23 mouse cellular contexts compared by ENCODE assay signal in genomic region chr1:190038046-190038445, GRCm38 (mm10).
DNase-seq lines count a peak whose midpoint lies in the region; ATAC-seq and TF ChIP-seq lines count a peak whose summit lies in the region.
"Had no signal": no experiment of that assay in that cellular context is flagged by ENCODE, and none has a peak within 500 bp of the region (broad histone marks: within the 10 kb centered on the region; RNA-seq: fewer than 3 reads in every experiment).

No protein-coding gene starts in this region.

- no peak for TF ChIP-seq EP300 in liver, postnatal 0 days (IDR thresholded peaks at IDR 0.05; ENCODE audit: low read depth)

- 19% methylated on average over 5 of the region's 5 CpGs for WGBS in heart, embryonic 16.5 days
- 27% methylated on average over 5 of the region's 5 CpGs for WGBS in lung, embryonic 15.5 days
- 14% methylated on average over 5 of the region's 5 CpGs for WGBS in kidney, embryonic 15.5 days
- WGBS in liver, postnatal 0 days (ENCODE audit: insufficient replicate concordance): 22% methylated on average over 5 of the region's 5 CpGs

- DNase-seq in heart, adult 9 months (ENCODE audit: low spot score in 2 of 2): no peak
- no peak for DNase-seq in lung, adult 18-20 months
- DNase-seq in liver, postnatal 0 days: no peak
- DNase-seq in cerebellum, postnatal 10 days: no peak
- DNase-seq in spleen, adult 18-20 months: no peak
- DNase-seq: adrenal gland, postnatal 25 days; B cell, adult 2 months; cerebellum, adult 11 months; cerebellum, postnatal 14 days; embryo, embryonic 11 days; forebrain, postnatal 0 days; gastrocnemius, postnatal 36 days; layer of hippocampus, postnatal 36 days; lung, adult 2 months; right cerebral cortex, adult 18-20 months; thymus, postnatal 25 days had no signal

- peaks cover 2% of the 10 kb centered on the region; the same call in 1 of the 2 replicates for H3K4me1 ChIP-seq in heart, embryonic 16.5 days (ENCODE audit: control insufficient read depth, insufficient read depth, low read length)
- H3K4me1 ChIP-seq in lung, embryonic 15.5 days: no peaks in the 10 kb centered on the region
- H3K4me1 ChIP-seq in kidney, embryonic 15.5 days: peaks cover 14% of the 10 kb centered on the region
- H3K4me1 ChIP-seq in liver, postnatal 0 days (ENCODE audit: insufficient read depth): 0 out of 2 replicates have a peak, but pooled peaks cover 2% of the 10 kb centered on the region
- H3K4me1 ChIP-seq: limb, embryonic 13.5 days had no signal

- ATAC-seq in heart, embryonic 16.5 days (replicated peaks; ENCODE audit: extremely low read depth, insufficient read depth, low FRiP score): no peak
- ATAC-seq in lung, embryonic 15.5 days (ENCODE audit: borderline replicate concordance, extremely low read depth, low FRiP score, low TSS enrichment): peak; percentile 59; the same call in 1 of the 2 replicates
- peak; percentile 57 for ATAC-seq in kidney, embryonic 15.5 days (replicated peaks; ENCODE audit: low FRiP score)
- no peak for ATAC-seq in liver, postnatal 0 days
- ATAC-seq: forebrain, postnatal 0 days had no signal

- no peak overlapping the region for H3K4me2 ChIP-seq in heart, embryonic 16.5 days (ENCODE audit: low read depth, low read length)
- H3K4me2 ChIP-seq in lung, embryonic 15.5 days: no peak overlapping the region
- no peak overlapping the region for H3K4me2 ChIP-seq in kidney, embryonic 15.5 days
- no peak overlapping the region for H3K4me2 ChIP-seq in liver, postnatal 0 days (ENCODE audit: low read depth, low read length)
- H3K4me2 ChIP-seq: heart, embryonic 11.5 days; limb, embryonic 13.5 days had no signal

- peak overlapping the region; percentile 16; the same call in 1 of the 2 replicates for H3K27ac ChIP-seq in heart, embryonic 16.5 days (ENCODE audit: low read length)
- H3K27ac ChIP-seq in lung, embryonic 15.5 days: peak overlapping the region; percentile 19; the same call in 1 of the 2 replicates
- peak overlapping the region; percentile 51 for H3K27ac ChIP-seq in kidney, embryonic 15.5 days
- 0 out of 2 replicates have a peak overlapping the region, but pooled peaks have one; percentile 6 for H3K27ac ChIP-seq in liver, postnatal 0 days (ENCODE audit: low read depth)
- H3K27ac ChIP-seq: forebrain, embryonic 10.5 days; limb, embryonic 13.5 days; midbrain, embryonic 10.5 days had no signal

- H3K36me3 ChIP-seq in heart, embryonic 16.5 days (ENCODE audit: control insufficient read depth, insufficient read depth): no peaks in the 10 kb centered on the region
- H3K36me3 ChIP-seq in lung, embryonic 15.5 days: no peaks in the 10 kb centered on the region
- no peaks in the 10 kb centered on the region for H3K36me3 ChIP-seq in kidney, embryonic 15.5 days
- no peaks in the 10 kb centered on the region for H3K36me3 ChIP-seq in liver, postnatal 0 days (replicated peaks; ENCODE audit: insufficient read depth, low read length)
- H3K36me3 ChIP-seq: forebrain, embryonic 10.5 days; limb, embryonic 13.5 days; midbrain, embryonic 10.5 days had no signal

- 0 out of 2 replicates have a peak, but pooled peaks have one; percentile 2 for TF ChIP-seq CTCF in liver, postnatal 0 days (IDR thresholded peaks at IDR 0.05; ENCODE audit: low read depth)

- no peaks in the 10 kb centered on the region for H3K27me3 ChIP-seq in heart, embryonic 16.5 days (ENCODE audit: control insufficient read depth, insufficient read depth, low read length)
- no peaks in the 10 kb centered on the region for H3K27me3 ChIP-seq in lung, embryonic 15.5 days
- H3K27me3 ChIP-seq in kidney, embryonic 15.5 days: no peaks in the 10 kb centered on the region
- no peaks in the 10 kb centered on the region for H3K27me3 ChIP-seq in liver, postnatal 0 days (ENCODE audit: insufficient read depth, low read length)
- H3K27me3 ChIP-seq: limb, embryonic 13.5 days had no signal

- H3K9ac ChIP-seq in heart, embryonic 16.5 days (ENCODE audit: low read length): no peak overlapping the region
- H3K9ac ChIP-seq in lung, embryonic 15.5 days: no peak overlapping the region
- no peak overlapping the region for H3K9ac ChIP-seq in kidney, embryonic 15.5 days
- H3K9ac ChIP-seq in liver, postnatal 0 days (replicated peaks): no peak overlapping the region
- H3K9ac ChIP-seq: forebrain, postnatal 0 days; limb, embryonic 13.5 days had no signal

- no peak overlapping the region for H3K4me3 ChIP-seq in heart, embryonic 16.5 days (ENCODE audit: low read length)
- H3K4me3 ChIP-seq in lung, embryonic 15.5 days: no peak overlapping the region
- H3K4me3 ChIP-seq in kidney, embryonic 15.5 days (replicated peaks): no peak overlapping the region
- no peak overlapping the region for H3K4me3 ChIP-seq in liver, postnatal 0 days (ENCODE audit: low read depth, low read length)
- H3K4me3 ChIP-seq: forebrain, embryonic 10.5 days; limb, embryonic 13.5 days; midbrain, embryonic 10.5 days had no signal

- H3K9me3 ChIP-seq in heart, embryonic 16.5 days (replicated peaks; ENCODE audit: control insufficient read depth, low read length): no peaks in the 10 kb centered on the region
- no peaks in the 10 kb centered on the region for H3K9me3 ChIP-seq in lung, embryonic 15.5 days
- no peaks in the 10 kb centered on the region for H3K9me3 ChIP-seq in kidney, embryonic 15.5 days (replicated peaks)
- no peaks in the 10 kb centered on the region for H3K9me3 ChIP-seq in liver, postnatal 0 days (ENCODE audit: low read length)
- H3K9me3 ChIP-seq: forebrain, embryonic 10.5 days; limb, embryonic 13.5 days; midbrain, embryonic 10.5 days had no signal

Comparison
In these comparisons a context has a peak if more than half of its experiments do, and no peak if none do; other contexts are left out.
1. ATAC-seq: peak in lung, embryonic 15.5 days (single experiment) and kidney, embryonic 15.5 days (single experiment); none in heart, embryonic 16.5 days (single experiment) and liver, postnatal 0 days (single experiment).
2. Peak in every context shown above with its lines, with median percentiles within 50 percentile points of each other: H3K27ac ChIP-seq.